Mouse (Mus musculus) megakaryocyte-erythroid progenitor cell, adult 5-6 weeks (primary cell): ENCODE data around the gene Slc3a1. TPM values are rescaled to one million over a fixed set of nuclear protein-coding genes. Genes with fewer than 3 reads are reported as not detected.

ENCODE experiments used
- ATAC-seq: replicated peaks from 2 replicates; pipeline ENCODE4 v1.8.0; 2016; ENCODE audit warnings: mild to moderate bottlenecking, inconsistent platforms; ENCODE audit not compliant: severe bottlenecking, poor library complexity, low FRiP score, low TSS enrichment
- total RNA-seq, 2 experiments: library from RNA; stranded (forward) in 1 of 2; stranded (reverse) in 1 of 2; fragments of 200-1000, 215-1000 nt in 1 of 2; fragments of >200 nt in 1 of 2; fragmentation: Nextera tagmentation in 1 of 2; gene quantifications; 2 replicates each; pipeline ENCODE4 v1.2.3; 2014 to 2017

Slc3a1 gene
- total RNA-seq, 2 experiments from 2014 or later = 1.1 TPM; not detected in 1

- ATAC-seq = no peak
Measured at GRCm38 (mm10) chr17:85080781-85081180, 52.6 kb downstream of the Slc3a1 start.

DNA sequence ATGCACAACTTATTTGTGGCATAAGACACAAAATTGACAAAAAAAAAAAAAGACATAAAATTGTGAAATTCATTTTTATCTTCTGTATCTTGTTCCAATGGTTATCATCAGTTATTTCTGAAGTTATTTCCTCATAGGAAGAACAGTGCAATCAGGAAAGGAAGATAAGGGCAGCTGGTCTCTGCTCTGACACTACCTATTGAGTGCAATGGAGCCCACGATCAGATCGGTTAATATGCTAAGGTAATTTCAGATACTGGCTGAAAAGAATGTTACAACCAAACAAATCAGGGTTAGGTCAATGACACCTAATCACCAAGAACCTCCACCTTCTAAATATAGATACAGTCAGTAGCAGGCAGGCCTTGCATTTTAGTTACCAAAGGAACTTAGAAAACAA lies 57.2 kb downstream of the Slc3a1 start:
- no peak for ATAC-seq

DNA sequence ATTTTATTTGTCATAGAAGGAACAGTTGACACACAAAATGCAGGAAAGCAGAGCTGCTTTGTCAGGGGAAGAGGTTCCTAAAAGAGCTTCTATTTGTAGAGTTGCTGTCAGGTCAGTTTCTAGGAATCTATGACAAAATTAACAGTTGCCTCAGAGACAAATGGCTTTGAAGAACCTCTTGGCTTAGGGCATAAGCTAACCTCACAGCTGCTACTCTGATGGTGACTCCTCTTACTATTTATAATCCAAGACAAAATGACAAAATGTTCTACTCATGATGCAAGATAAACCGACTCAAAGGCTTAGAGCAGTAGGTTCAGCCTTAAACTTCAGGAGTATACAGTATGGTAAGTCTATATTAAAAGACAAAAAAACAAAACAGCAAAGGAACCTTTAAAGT lies 58.3 kb downstream of the Slc3a1 start:
- ATAC-seq = no peak

GRCm38 (mm10) chr17:85087591-85087990 lies 59.4 kb downstream of the Slc3a1 start:
- ATAC-seq = no peak

DNA sequence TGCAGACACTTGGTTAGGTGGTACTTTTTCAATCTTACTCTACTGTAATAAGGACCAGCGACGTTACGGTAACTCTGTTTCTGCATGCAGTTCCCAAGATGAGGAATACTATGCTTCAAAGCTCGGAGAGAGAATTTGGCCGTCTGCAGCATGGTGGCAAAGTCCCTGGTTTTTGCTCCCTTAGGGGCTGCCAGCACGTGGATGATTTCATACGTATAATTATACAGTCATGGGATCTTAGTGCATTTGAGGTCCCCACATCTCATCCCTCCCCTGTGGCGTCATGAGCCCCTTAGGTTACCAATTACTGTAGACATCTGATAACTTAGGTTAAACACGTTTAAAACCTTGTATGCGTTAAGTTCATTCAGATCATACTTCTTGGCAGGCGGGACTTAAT lies 60.2 kb downstream of the Slc3a1 start:
- ATAC-seq = no peak

DNA sequence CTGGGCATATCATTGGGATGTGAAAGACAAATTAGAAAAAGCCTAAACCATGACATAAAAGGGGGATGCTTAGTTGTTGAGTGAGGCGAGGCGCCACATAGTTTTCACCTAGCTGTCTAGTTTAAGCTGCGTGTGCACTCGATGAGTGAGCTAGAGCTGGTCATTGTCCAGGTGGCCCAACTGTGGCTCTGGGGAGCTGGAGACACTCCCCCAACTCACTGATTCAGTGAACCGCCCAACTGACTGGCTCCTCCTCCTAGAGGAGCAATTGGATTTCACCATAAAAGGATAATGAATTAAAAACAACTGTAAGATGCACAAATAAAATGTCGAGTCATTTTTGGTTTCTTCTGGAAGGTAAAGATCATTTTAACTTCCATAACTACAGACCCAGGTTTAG lies 60.8 kb downstream of the Slc3a1 start:
- no peak; the same call in 1 of the 2 replicates for ATAC-seq

GRCm38 (mm10) chr17:85089621-85090020 lies 61.4 kb downstream of the Slc3a1 start:
- ATAC-seq = peak; percentile 8; the same call in 1 of the 2 replicates

- ATAC-seq = peak; percentile 95
Measured at GRCm38 (mm10) chr17:85090120-85091099, 62.2 kb downstream of the Slc3a1 start, which contains the start of the genes Prepl and Camkmt. Prepl (minus strand) TSS chr17:85090241. Camkmt (plus strand) TSS chr17:85090552.

DNA sequence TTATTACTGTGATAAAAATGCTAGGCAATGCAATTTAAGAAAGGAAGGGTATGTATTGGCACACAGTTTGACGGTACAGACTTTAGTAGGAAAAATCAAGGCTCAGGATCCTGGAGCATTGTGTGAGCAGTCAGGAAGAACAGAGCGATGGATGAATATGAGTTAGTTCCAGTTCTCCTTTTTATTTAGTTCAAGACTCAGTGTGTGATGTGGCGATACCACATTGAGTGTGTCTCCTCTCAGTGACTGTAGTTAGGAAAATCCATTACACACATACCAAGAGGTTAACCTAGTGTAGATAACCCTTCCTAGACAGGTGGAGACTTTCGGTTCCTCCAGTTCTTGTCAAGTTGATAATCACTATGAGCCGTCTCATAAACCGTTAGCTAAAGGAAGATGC lies 63.6 kb downstream of the Slc3a1 start:
- ATAC-seq = no peak

DNA sequence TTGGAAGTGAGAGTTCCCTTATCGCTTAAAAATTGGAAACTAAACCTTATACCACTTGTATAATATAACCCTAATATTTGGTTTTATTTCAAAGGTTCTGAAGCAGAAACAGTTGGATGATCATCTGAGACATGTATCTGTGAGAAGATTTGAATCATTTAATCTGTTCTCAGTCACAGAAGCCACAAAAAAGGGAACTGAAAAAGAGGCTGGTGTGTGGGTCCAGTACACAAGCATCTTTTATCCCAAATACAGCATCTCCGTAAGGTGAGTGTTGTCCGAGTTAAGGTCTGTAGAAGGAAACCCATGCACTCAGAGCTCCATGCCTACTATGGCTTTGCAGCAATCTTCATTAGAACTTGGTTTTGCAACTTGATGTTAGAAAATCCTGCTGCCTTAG lies 68.2 kb downstream of the Slc3a1 start:
- ATAC-seq = no peak

GRCm38 (mm10) chr17:85098677-85099323 lies 70.6 kb downstream of the Slc3a1 start:
- no peak for ATAC-seq

- no peak for ATAC-seq
Measured at GRCm38 (mm10) chr17:85100232-85100631, 72.1 kb downstream of the Slc3a1 start.

DNA sequence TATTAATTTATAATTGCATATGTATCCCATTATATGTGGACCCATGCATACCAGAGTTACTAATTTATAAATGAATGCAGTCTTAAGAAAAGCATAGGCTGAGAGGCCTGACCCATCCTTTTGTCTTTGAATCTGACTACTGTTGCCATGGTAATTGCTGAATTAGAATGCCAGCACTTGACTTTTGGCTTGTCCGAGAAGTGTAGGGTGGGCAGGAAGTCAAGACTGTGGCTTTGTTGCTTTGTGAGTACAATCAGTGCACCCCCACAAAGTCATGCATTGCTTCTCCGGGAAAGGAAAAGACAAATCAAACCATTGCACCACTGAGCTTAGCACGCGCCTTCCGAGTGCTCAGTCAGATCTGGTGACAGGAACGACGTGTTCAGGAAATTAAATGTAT lies 73.6 kb downstream of the Slc3a1 start:
- no peak for ATAC-seq

DNA sequence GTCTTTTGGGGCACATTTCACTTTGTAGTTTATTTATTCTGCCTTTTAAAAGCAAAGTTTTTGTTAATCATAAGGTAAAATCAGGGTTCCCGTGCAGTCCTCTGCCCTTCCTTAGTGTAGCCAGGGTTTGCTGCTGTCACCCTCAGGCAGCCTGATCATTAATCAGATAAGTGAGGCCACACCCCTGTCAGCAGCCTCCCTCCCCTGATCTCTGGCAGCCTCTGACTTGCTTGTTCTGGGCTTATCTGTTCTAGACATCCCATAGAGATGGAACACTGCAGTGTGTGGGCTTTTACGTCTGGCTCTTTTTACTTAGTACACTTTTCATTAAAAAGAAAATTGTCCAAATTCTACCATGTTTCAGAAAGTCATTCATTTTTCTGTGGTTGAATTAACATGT lies 75.1 kb downstream of the Slc3a1 start:
- peak; percentile 99 for ATAC-seq

DNA sequence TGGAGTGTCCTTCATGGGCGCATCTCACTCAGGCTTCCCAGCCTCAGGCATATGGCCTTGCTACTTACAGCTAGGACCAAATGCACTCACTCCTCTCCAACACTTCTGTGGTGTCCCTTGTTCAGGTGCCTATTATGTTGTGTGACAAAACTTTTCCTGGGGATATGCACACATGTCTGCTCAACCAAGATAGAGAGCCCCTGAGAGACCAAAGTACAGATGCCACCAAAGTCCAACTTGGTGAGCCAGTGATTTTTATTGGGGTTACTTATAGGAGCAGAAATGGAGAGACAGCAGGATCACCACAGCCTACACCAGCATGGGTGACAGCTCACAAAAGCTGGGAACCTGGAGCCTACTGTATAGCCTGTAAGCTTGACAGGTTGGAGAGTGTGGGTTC lies 82.5 kb downstream of the Slc3a1 start:
- no peak for ATAC-seq

- ATAC-seq = no peak
Measured at GRCm38 (mm10) chr17:85113441-85113840, 85.3 kb downstream of the Slc3a1 start.

Other genes with a start within 250 kb of the Slc3a1 start
- gene Lrpprc, start 237.6 kb upstream of the Slc3a1 start, total RNA-seq (2014; fragmentation: Nextera tagmentation) = 63.8 and 67.3 TPM in 2 replicates
- 115 TPM in 2 replicates for gene Lrpprc, start 237.6 kb upstream of the Slc3a1 start, total RNA-seq (2017)
- 62.9 and 73.2 TPM in 2 replicates for gene Ppm1b, start 71.6 kb upstream of the Slc3a1 start, total RNA-seq (2014; fragmentation: Nextera tagmentation)
- 51.3 and 68.7 TPM in 2 replicates for gene Ppm1b, start 71.6 kb upstream of the Slc3a1 start, total RNA-seq (2017)
- gene Prepl, start 61.9 kb downstream of the Slc3a1 start, total RNA-seq (2014; fragmentation: Nextera tagmentation) = 24.8 and 26.5 TPM in 2 replicates
- gene Prepl, start 61.9 kb downstream of the Slc3a1 start, total RNA-seq (2017) = 32.8 and 44.5 TPM in 2 replicates
- gene Camkmt, start 62.2 kb downstream of the Slc3a1 start, total RNA-seq (2014; fragmentation: Nextera tagmentation) = 5.6 and 7.8 TPM in 2 replicates
- 1.6 and 3.1 TPM in 2 replicates for gene Camkmt, start 62.2 kb downstream of the Slc3a1 start, total RNA-seq (2017)